ENCODE assay signal across 13 mouse cellular contexts in genomic region chr3:93569046-93569445, GRCm38 (mm10). TPM values are rescaled to one million over a fixed set of nuclear protein-coding genes. Genes with fewer than 3 reads are reported as not detected.
A peak's percentile ranks its signal among the peaks of the same experiment; 100 is the strongest.
DNase-seq lines count a peak whose midpoint lies in the region; ATAC-seq and TF ChIP-seq lines count a peak whose summit lies in the region.
"Had no signal": no experiment of that assay in that cellular context is flagged by ENCODE, and none has a peak within 500 bp of the region (broad histone marks: within the 10 kb centered on the region; RNA-seq: fewer than 3 reads in every experiment).

No protein-coding gene starts in this region.

- H3K9ac ChIP-seq in kidney, embryonic 16.5 days (replicated peaks; ENCODE audit: low read length) = no peak overlapping the region
- no peak overlapping the region for H3K9ac ChIP-seq in intestine, embryonic 16.5 days (ENCODE audit: low read depth, low read length)
- H3K9ac ChIP-seq: forebrain, postnatal 0 days; midbrain, embryonic 12.5 days had no signal

- H3K79me3 ChIP-seq in C2C12 (ENCODE audit: low read depth) = no peaks in the 10 kb centered on the region

- no peak for ATAC-seq in kidney, embryonic 16.5 days (ENCODE audit: low FRiP score, low TSS enrichment)
- ATAC-seq in intestine, embryonic 16.5 days = no peak
- ATAC-seq: hindbrain, embryonic 16.5 days had no signal

- H3K4me3 ChIP-seq in gastrocnemius, adult 2 months = peak overlapping the region; percentile 56
- no peak overlapping the region for H3K4me3 ChIP-seq in kidney, embryonic 16.5 days (ENCODE audit: low read length)
- no peak overlapping the region for H3K4me3 ChIP-seq in C2C12 (ENCODE audit: insufficient read depth, poor library complexity, severe bottlenecking)
- no peak overlapping the region for H3K4me3 ChIP-seq in intestine, embryonic 16.5 days (ENCODE audit: low read length)
- H3K4me3 ChIP-seq: erythroblast, embryonic 14.5 days; midbrain, embryonic 12.5 days had no signal

- TF ChIP-seq CTCF in gastrocnemius, adult 2 months (IDR thresholded peaks at IDR 0.05) = no peak
- TF ChIP-seq CTCF in C2C12 (IDR thresholded peaks at IDR 0.05; ENCODE audit: control insufficient read depth, insufficient read depth, insufficient read length) = no peak

- peak overlapping the region; percentile 86 for H3K27ac ChIP-seq in gastrocnemius, adult 2 months
- H3K27ac ChIP-seq in kidney, embryonic 16.5 days (ENCODE audit: low read length) = peak overlapping the region; percentile 84
- peak overlapping the region; percentile 83 for H3K27ac ChIP-seq in intestine, embryonic 16.5 days (ENCODE audit: low read length)
- H3K27ac ChIP-seq: midbrain, embryonic 12.5 days had no signal

- peaks cover under 1% of the 10 kb centered on the region for H3K79me2 ChIP-seq in C2C12 (ENCODE audit: control insufficient read depth, insufficient read depth)

- DNase-seq in gastrocnemius, adult 2 months = no peak
- no peak for DNase-seq in gastrocnemius, postnatal 36 days
- no peak for DNase-seq in kidney, postnatal 14 days
- no peak for DNase-seq in thymus, postnatal 4 days
- DNase-seq in T-cell, adult 2 months (ENCODE audit: low spot score) = no peak
- DNase-seq: thymus, adult 2 months had no signal

- no peaks in the 10 kb centered on the region for H3K27me3 ChIP-seq in kidney, embryonic 16.5 days (ENCODE audit: insufficient read depth, low read length)
- H3K27me3 ChIP-seq in C2C12 (ENCODE audit: control insufficient read depth, insufficient read depth, insufficient read length) = no peaks in the 10 kb centered on the region
- no peaks in the 10 kb centered on the region for H3K27me3 ChIP-seq in intestine, embryonic 16.5 days (replicated peaks; ENCODE audit: control insufficient read depth, insufficient read depth, low read length)
- H3K27me3 ChIP-seq: midbrain, embryonic 12.5 days had no signal

- no peaks in the 10 kb centered on the region for H3K9me3 ChIP-seq in kidney, embryonic 16.5 days (ENCODE audit: low read length)
- H3K9me3 ChIP-seq in intestine, embryonic 16.5 days (ENCODE audit: control insufficient read depth, low read length) = no peaks in the 10 kb centered on the region
- H3K9me3 ChIP-seq: midbrain, embryonic 12.5 days had no signal

- no peak overlapping the region for H3K4me2 ChIP-seq in kidney, embryonic 16.5 days (replicated peaks; ENCODE audit: low read depth, low read length)
- peak overlapping the region; percentile 23 for H3K4me2 ChIP-seq in intestine, embryonic 16.5 days (ENCODE audit: low read depth, low read length)
- H3K4me2 ChIP-seq: midbrain, embryonic 12.5 days had no signal

- H3K4me1 ChIP-seq in kidney, embryonic 16.5 days (ENCODE audit: insufficient read depth, low read length) = peaks cover 11% of the 10 kb centered on the region; the same call in 1 of the 2 replicates
- peaks cover 4% of the 10 kb centered on the region; the same call in 1 of the 2 replicates for H3K4me1 ChIP-seq in intestine, embryonic 16.5 days (ENCODE audit: control insufficient read depth, insufficient read depth, low read length)
- H3K4me1 ChIP-seq: midbrain, embryonic 12.5 days had no signal

- WGBS in kidney, embryonic 16.5 days = 29% methylated on average over 2 of the region's 2 CpGs
- 35% methylated on average over 2 of the region's 2 CpGs for WGBS in intestine, embryonic 16.5 days

- intact Hi-C loops in gastrocnemius, adult 2 months (cut with DNase I) = no loop called here
- intact Hi-C loops in gastrocnemius, postnatal 36 days (cut with DNase I) = no loop called here

- peaks cover 9% of the 10 kb centered on the region; the same call in 1 of the 2 replicates for H3K36me3 ChIP-seq in kidney, embryonic 16.5 days (ENCODE audit: insufficient read depth, low read length)
- peaks cover 19% of the 10 kb centered on the region for H3K36me3 ChIP-seq in C2C12 (ENCODE audit: control insufficient read depth, insufficient read depth)
- H3K36me3 ChIP-seq in intestine, embryonic 16.5 days (ENCODE audit: control insufficient read depth, insufficient read depth, low read length) = 0 out of 2 replicates have a peak, but pooled peaks cover 2% of the 10 kb centered on the region
- H3K36me3 ChIP-seq: midbrain, embryonic 12.5 days had no signal

- H3ac ChIP-seq in C2C12 (ENCODE audit: control insufficient read depth, insufficient read length, low read depth) = no peak overlapping the region

TF ChIP-seq in C2C12, 6 proteins besides CTCF, POLR2A, EP300 and RAD21:
- peak; percentile 85 for TF ChIP-seq MYOD1 (IDR thresholded peaks at IDR 0.05; ENCODE audit: control insufficient read depth, insufficient read length, low read depth)
- no peak for TF ChIP-seq MYOG (IDR thresholded peaks at IDR 0.05; ENCODE audit: control insufficient read depth, extremely low read depth, insufficient read length)
- no peak for TF ChIP-seq FOSL1 (IDR thresholded peaks at IDR 0.05; ENCODE audit: insufficient read depth, low read length, poor library complexity, severe bottlenecking)
TF ChIP-seq in C2C12: peak in this region for 1.

RNA-seq across cellular contexts. Expression of gene S100a10, which starts 14.2 kb away (rescaled TPM):
- 10 to 100 TPM; 29.0 to 61.7 TPM for total RNA-seq in gastrocnemius, adult 2 months (2021)
- total RNA-seq in gastrocnemius, postnatal 36 days (2021) = 10 to 100 TPM; 38.8 to 50.5 TPM
- 487 TPM in 2 replicates for polyA plus RNA-seq in kidney, embryonic 16.5 days (2015; fragmentation: Nextera tagmentation; extraction: Ambion mirVana)
- polyA plus RNA-seq in C2C12 (2012; fragmentation: generic; extraction: Trizol) = 1,750 TPM
- 722 and 728 TPM in 2 replicates for polyA plus RNA-seq in intestine, embryonic 16.5 days (2015; fragmentation: Nextera tagmentation; extraction: Ambion mirVana)

RNA-seq across cellular contexts. Expression of gene S100a11, which starts 48.8 kb away (rescaled TPM):
- 10 to 100 TPM; 27.0 to 48.3 TPM for total RNA-seq in gastrocnemius, adult 2 months (2021)
- 10 to 100 TPM; 37.6 to 43.6 TPM for total RNA-seq in gastrocnemius, postnatal 36 days (2021)
- polyA plus RNA-seq in kidney, embryonic 16.5 days (2015; fragmentation: Nextera tagmentation; extraction: Ambion mirVana) = 1,206 and 1,400 TPM in 2 replicates
- 3,212 TPM for polyA plus RNA-seq in C2C12 (2012; fragmentation: generic; extraction: Trizol)
- polyA plus RNA-seq in intestine, embryonic 16.5 days (2015; fragmentation: Nextera tagmentation; extraction: Ambion mirVana) = 711 and 730 TPM in 2 replicates
